Mouse (Mus musculus) limb, embryonic 10.5 days (tissue): ENCODE data around the gene Fmn2. TPM values are rescaled to one million over a fixed set of nuclear protein-coding genes. Genes with fewer than 3 reads are reported as not detected.

Experiments
- DNase-seq: peaks from one replicate; pipeline ENCODE4 v3.0.0-alpha.2; 2017; ENCODE audit warnings: low spot score
- H3K27ac ChIP-seq: fragments of 300-500 bp; sonication (generic); 2 replicates; pipeline ENCODE4 v1.5.1; 2016; ENCODE audit warnings: mild to moderate bottlenecking
- H3K27me3 ChIP-seq: fragments of 300-500 bp; sonication (generic); 2 replicates; pipeline ENCODE4 v1.6.1; 2016; ENCODE audit warnings: low read depth, mild to moderate bottlenecking; ENCODE audit not compliant: poor library complexity, severe bottlenecking
- H3K36me3 ChIP-seq: fragments of 300-500 bp; sonication (generic); 2 replicates; pipeline ENCODE4 v1.6.1; 2016; ENCODE audit warnings: mild to moderate bottlenecking, moderate library complexity
- H3K4me1 ChIP-seq: fragments of 300-500 bp; sonication (generic); 2 replicates; pipeline ENCODE4 v1.6.1; 2016
- H3K4me3 ChIP-seq: fragments of 300-500 bp; sonication (generic); 2 replicates; pipeline ENCODE4 v1.5.1; 2016; ENCODE audit warnings: mild to moderate bottlenecking, moderate library complexity
- H3K9me3 ChIP-seq: fragments of 300-500 bp; sonication (generic); replicated peaks from 2 replicates; pipeline ENCODE4 v1.6.1; 2016; ENCODE audit warnings: mild to moderate bottlenecking
- WGBS: fragments of 180-500 bp; shearing (Covaris S2); methylation state at CpG from one replicate; pipeline ENCODE4 v1.1.7; 2016; 5-methylcytosine and 5-hydroxymethylcytosine counted together
- polyA plus RNA-seq: library from polyadenylated mRNA; unstranded; fragments of >200 nt; fragmentation: Nextera tagmentation; extraction: Ambion mirVana; gene quantifications from 2 replicates; pipeline ENCODE4 v1.2.1, GENCODE M21; 2016

Fmn2 gene
- polyA plus RNA-seq, 1 experiment from 2014 or later = 1.2 TPM

- Histone ChIP-seq H3K4me1 (no peaks in the 10 kb centered on the region), H3K36me3 (no peaks in the 10 kb centered on the region), H3K4me3 (no peak overlapping the region)
Measured at GRCm38 (mm10) chr1:174689301-174689700, 187.7 kb downstream of the Fmn2 start.

GRCm38 (mm10) chr1:174700871-174701270 is 199.2 kb downstream of the Fmn2 start:
- WGBS = 93% methylated on average over 5 of the region's 5 CpGs
- H3K4me3 ChIP-seq = no peak overlapping the region
- no peaks in the 10 kb centered on the region for H3K36me3 ChIP-seq
- H3K4me1 ChIP-seq = no peaks in the 10 kb centered on the region
- no peak overlapping the region for H3K27ac ChIP-seq
- no peak for DNase-seq
- H3K9me3 ChIP-seq = no peaks in the 10 kb centered on the region
- H3K27me3 ChIP-seq = no peaks in the 10 kb centered on the region

More at GRCm38 (mm10) chr1:174689301-174689700, 187.7 kb downstream of the Fmn2 start:
- no peak for DNase-seq
- WGBS = 84% methylated on average over 2 of the region's 2 CpGs
- H3K27me3 ChIP-seq = no peaks in the 10 kb centered on the region
- no peak overlapping the region for H3K27ac ChIP-seq
- no peaks in the 10 kb centered on the region for H3K9me3 ChIP-seq

- Histone ChIP-seq H3K27ac (no peak overlapping the region), H3K9me3 (no peaks in the 10 kb centered on the region), H3K36me3 (no peaks in the 10 kb centered on the region), H3K4me1 (no peaks in the 10 kb centered on the region), H3K27me3 (no peaks in the 10 kb centered on the region), H3K4me3 (no peak overlapping the region)
- DNase-seq = no peak
- WGBS = 92% methylated on average over 5 of the region's 5 CpGs
Measured at GRCm38 (mm10) chr1:174701835-174702234, 200.2 kb downstream of the Fmn2 start.

- WGBS = 96% methylated on average over 1 of the region's 1 CpGs
- no peak overlapping the region for H3K4me3 ChIP-seq
- H3K27ac ChIP-seq = no peak overlapping the region
- H3K36me3 ChIP-seq = no peaks in the 10 kb centered on the region
- no peaks in the 10 kb centered on the region for H3K9me3 ChIP-seq
- H3K4me1 ChIP-seq = no peaks in the 10 kb centered on the region
- no peaks in the 10 kb centered on the region for H3K27me3 ChIP-seq
- DNase-seq = no peak
Measured at GRCm38 (mm10) chr1:174703909-174704308, 202.3 kb downstream of the Fmn2 start.

- WGBS = 92% methylated on average over 12 of the region's 12 CpGs
- no peaks in the 10 kb centered on the region for H3K27me3 ChIP-seq
- no peak overlapping the region for H3K27ac ChIP-seq
- H3K4me1 ChIP-seq = no peaks in the 10 kb centered on the region
- no peaks in the 10 kb centered on the region for H3K36me3 ChIP-seq
- H3K4me3 ChIP-seq = no peak overlapping the region
- H3K9me3 ChIP-seq = no peaks in the 10 kb centered on the region
- no peak for DNase-seq
Measured at GRCm38 (mm10) chr1:174719729-174720458, 218.3 kb downstream of the Fmn2 start.

- 81% methylated on average over 3 of the region's 3 CpGs for whole genome bisulfite sequencing
- no peaks in the 10 kb centered on the region for H3K27me3 ChIP-seq
- H3K4me1 ChIP-seq = no peaks in the 10 kb centered on the region
- no peak for DNase-seq
- H3K27ac ChIP-seq = no peak overlapping the region
- no peaks in the 10 kb centered on the region for H3K9me3 ChIP-seq
- no peak overlapping the region for H3K4me3 ChIP-seq
- no peaks in the 10 kb centered on the region for H3K36me3 ChIP-seq
Measured at GRCm38 (mm10) chr1:174728771-174729170, 227.1 kb downstream of the Fmn2 start.

GRCm38 (mm10) chr1:174732715-174733114 is 231.1 kb downstream of the Fmn2 start:
- Histone ChIP-seq H3K9me3 (no peaks in the 10 kb centered on the region), H3K4me3 (no peak overlapping the region), H3K27ac (no peak overlapping the region), H3K27me3 (no peaks in the 10 kb centered on the region), H3K36me3 (no peaks in the 10 kb centered on the region), H3K4me1 (no peaks in the 10 kb centered on the region)
- no peak for DNase-seq
- 83% methylated on average over 6 of the region's 6 CpGs for WGBS

GRCm38 (mm10) chr1:174738958-174739357 is 237.3 kb downstream of the Fmn2 start:
- Histone ChIP-seq H3K27ac (no peak overlapping the region), H3K27me3 (no peaks in the 10 kb centered on the region), H3K9me3 (no peaks in the 10 kb centered on the region), H3K4me3 (no peak overlapping the region), H3K4me1 (peaks cover 12% of the 10 kb centered on the region), H3K36me3 (no peaks in the 10 kb centered on the region)
- DNase-seq = no peak
- 51% methylated on average over 8 of the region's 8 CpGs for WGBS

GRCm38 (mm10) chr1:174742667-174743066 is 241.0 kb downstream of the Fmn2 start:
- Histone ChIP-seq H3K27me3 (no peaks in the 10 kb centered on the region), H3K27ac (no peak overlapping the region), H3K9me3 (no peaks in the 10 kb centered on the region), H3K4me1 (peaks cover 12% of the 10 kb centered on the region), H3K4me3 (no peak overlapping the region), H3K36me3 (no peaks in the 10 kb centered on the region)
- DNase-seq = no peak
- WGBS = 81% methylated on average over 2 of the region's 2 CpGs

- H3K9me3 ChIP-seq = no peaks in the 10 kb centered on the region
- no peak overlapping the region for H3K27ac ChIP-seq
- 91% methylated on average over 4 of the region's 4 CpGs for WGBS
- no peak for DNase-seq
- no peak overlapping the region for H3K4me3 ChIP-seq
- H3K4me1 ChIP-seq = no peaks in the 10 kb centered on the region
- H3K36me3 ChIP-seq = no peaks in the 10 kb centered on the region
- no peaks in the 10 kb centered on the region for H3K27me3 ChIP-seq
Measured at GRCm38 (mm10) chr1:174748520-174748919, 246.9 kb downstream of the Fmn2 start.

GRCm38 (mm10) chr1:174750893-174751461 is 249.4 kb downstream of the Fmn2 start:
- Histone ChIP-seq H3K4me1 (no peaks in the 10 kb centered on the region), H3K36me3 (no peaks in the 10 kb centered on the region), H3K9me3 (no peaks in the 10 kb centered on the region), H3K27me3 (no peaks in the 10 kb centered on the region), H3K27ac (no peak overlapping the region), H3K4me3 (no peak overlapping the region)
- no peak for DNase-seq
- WGBS = 87% methylated on average over 3 of the region's 3 CpGs

GRCm38 (mm10) chr1:174759354-174759753 is 257.7 kb downstream of the Fmn2 start:
- Histone ChIP-seq H3K27me3 (no peaks in the 10 kb centered on the region), H3K4me3 (no peak overlapping the region), H3K9me3 (no peaks in the 10 kb centered on the region), H3K27ac (no peak overlapping the region), H3K4me1 (no peaks in the 10 kb centered on the region), H3K36me3 (no peaks in the 10 kb centered on the region)
- 94% methylated on average over 6 of the region's 6 CpGs for WGBS
- no peak for DNase-seq

GRCm38 (mm10) chr1:174765757-174766156 is 264.1 kb downstream of the Fmn2 start:
- WGBS = 53% methylated on average over 2 of the region's 2 CpGs
- no peak overlapping the region for H3K4me3 ChIP-seq
- H3K4me1 ChIP-seq = no peaks in the 10 kb centered on the region
- no peaks in the 10 kb centered on the region for H3K9me3 ChIP-seq
- no peaks in the 10 kb centered on the region for H3K36me3 ChIP-seq
- H3K27me3 ChIP-seq = no peaks in the 10 kb centered on the region
- DNase-seq = no peak
- no peak overlapping the region for H3K27ac ChIP-seq
